Comparison of ENCODE assay signal across 18 mouse cellular contexts in genomic region chr17:85628811-85629210, GRCm38 (mm10). TPM values are rescaled to one million over a fixed set of nuclear protein-coding genes. Genes with fewer than 3 reads are reported as not detected.
A peak's percentile ranks its signal among the peaks of the same experiment; 100 is the strongest.
DNase-seq lines count a peak whose midpoint lies in the region; ATAC-seq lines count a peak whose summit lies in the region.
"Had no signal": no experiment of that assay in that cellular context is flagged by ENCODE, and none has a peak within 500 bp of the region (broad histone marks: within the 10 kb centered on the region; RNA-seq: fewer than 3 reads in every experiment).

No protein-coding gene starts in this region.

- H3K9me3 ChIP-seq in forebrain, embryonic 14.5 days (replicated peaks; ENCODE audit: control insufficient read depth, low read length), result no peaks in the 10 kb centered on the region
- no peaks in the 10 kb centered on the region for H3K9me3 ChIP-seq in midbrain, embryonic 13.5 days
- H3K9me3 ChIP-seq: neural tube, embryonic 13.5 days had no signal

- no peak overlapping the region for H3K4me2 ChIP-seq in forebrain, embryonic 14.5 days (ENCODE audit: low read length)
- H3K4me2 ChIP-seq in midbrain, embryonic 13.5 days (replicated peaks), result no peak overlapping the region
- H3K4me2 ChIP-seq: lung, embryonic 14.5 days; neural tube, embryonic 13.5 days had no signal

- H3K9ac ChIP-seq in forebrain, embryonic 14.5 days (ENCODE audit: low read length), result no peak overlapping the region
- H3K9ac ChIP-seq in midbrain, embryonic 13.5 days (replicated peaks), result no peak overlapping the region
- H3K9ac ChIP-seq: lung, embryonic 14.5 days; neural tube, embryonic 13.5 days had no signal

- no peaks in the 10 kb centered on the region for H3K4me1 ChIP-seq in forebrain, embryonic 14.5 days (ENCODE audit: control insufficient read depth, insufficient read depth, low read length)
- peaks cover 5% of the 10 kb centered on the region; the same call in 1 of the 2 replicates for H3K4me1 ChIP-seq in midbrain, embryonic 13.5 days (replicated peaks)
- H3K4me1 ChIP-seq: neural tube, embryonic 13.5 days had no signal

- DNase-seq in heart, adult 11 months, result peak; percentile 55
- no peak for DNase-seq in heart, adult 8-10 months (ENCODE audit: low spot score)
- peak; percentile 44 for DNase-seq in embryo, embryonic 9.5 days (ENCODE audit: extremely low spot score)
- DNase-seq in forebrain, embryonic 14.5 days (ENCODE audit: low spot score), result peak; percentile 67
- DNase-seq in adrenal gland, adult 18-20 months (ENCODE audit: low spot score in 2 of 2), result no peak
- no peak for DNase-seq in urinary bladder, adult 18-20 months (ENCODE audit: low spot score in 2 of 2)
- DNase-seq in kidney, postnatal 4 days, result no peak
- DNase-seq: cerebellum, postnatal 14 days; gastrocnemius, postnatal 14 days; kidney, postnatal 36 days; liver; lung, embryonic 14.5 days; right cerebral cortex, postnatal 4 days had no signal

- H3K27ac ChIP-seq in forebrain, embryonic 14.5 days (ENCODE audit: low read depth, low read length), result no peak overlapping the region; the same call in 1 of the 2 replicates
- H3K27ac ChIP-seq in midbrain, embryonic 13.5 days, result 0 out of 2 replicates have a peak overlapping the region, but pooled peaks have one; percentile 15
- H3K27ac ChIP-seq: neural tube, embryonic 13.5 days had no signal

- peak; percentile 55; the same call in 1 of the 2 replicates for ATAC-seq in forebrain, embryonic 14.5 days
- peak; percentile 68 for ATAC-seq in midbrain, embryonic 13.5 days
- ATAC-seq: inflammation-experienced regulatory T-cells, adult 6 months had no signal

- peaks cover 37% of the 10 kb centered on the region for H3K27me3 ChIP-seq in forebrain, embryonic 14.5 days (replicated peaks; ENCODE audit: control insufficient read depth, insufficient read depth, low read length)
- peaks cover 91% of the 10 kb centered on the region for H3K27me3 ChIP-seq in midbrain, embryonic 13.5 days

- H3K4me3 ChIP-seq in forebrain, embryonic 14.5 days (ENCODE audit: low read depth, low read length), result no peak overlapping the region
- no peak overlapping the region for H3K4me3 ChIP-seq in midbrain, embryonic 13.5 days (replicated peaks)
- H3K4me3 ChIP-seq: neural tube, embryonic 13.5 days had no signal

- no peaks in the 10 kb centered on the region for H3K36me3 ChIP-seq in forebrain, embryonic 14.5 days (ENCODE audit: control insufficient read depth, insufficient read depth, low read length)
- H3K36me3 ChIP-seq in midbrain, embryonic 13.5 days, result no peaks in the 10 kb centered on the region
- H3K36me3 ChIP-seq: neural tube, embryonic 13.5 days had no signal

- whole genome bisulfite sequencing in forebrain, embryonic 14.5 days, result 7% methylated on average over 8 of the region's 8 CpGs
- WGBS in midbrain, embryonic 13.5 days, result 16% methylated on average over 8 of the region's 8 CpGs

RNA-seq across cellular contexts. Expression of gene Six3, which starts 15.4 kb away (rescaled TPM):
- total RNA-seq in heart, adult 8-10 months (2022), result not detected
- polyA plus RNA-seq in forebrain, embryonic 14.5 days (2014; fragmentation: Nextera tagmentation; extraction: Ambion mirVana), result 11.3 and 15.0 TPM in 2 replicates
- polyA plus RNA-seq in midbrain, embryonic 13.5 days (2015; fragmentation: Nextera tagmentation; extraction: Ambion mirVana), result 15.6 and 21.9 TPM in 2 replicates
- not detected for total RNA-seq in adrenal gland, adult 18-20 months (2021)
- total RNA-seq: gastrocnemius, postnatal 14 days; megakaryocyte progenitor cell, adult 5-6 weeks had no signal
- polyA plus RNA-seq: heart, embryonic 14.5 days; lung, embryonic 14.5 days; neural tube, embryonic 13.5 days had no signal

RNA-seq across cellular contexts. Expression of gene Six2, which starts 59.3 kb away (rescaled TPM):
- total RNA-seq in heart, adult 8-10 months (2022), result under 1 TPM; 0.23 to 0.38 (median 0.26) TPM
- polyA plus RNA-seq in forebrain, embryonic 14.5 days (2014; fragmentation: Nextera tagmentation; extraction: Ambion mirVana), result 0.23 TPM in 2 replicates
- 0.30 and 0.31 TPM in 2 replicates for polyA plus RNA-seq in midbrain, embryonic 13.5 days (2015; fragmentation: Nextera tagmentation; extraction: Ambion mirVana)
- not detected for total RNA-seq in adrenal gland, adult 18-20 months (2021)
- total RNA-seq: megakaryocyte progenitor cell, adult 5-6 weeks had no signal
- polyA plus RNA-seq: inflammation-experienced regulatory T-cells, adult 6 months; lung, embryonic 14.5 days; neural tube, embryonic 13.5 days had no signal

Comparison
In these comparisons a context has a peak if more than half of its experiments do, and no peak if none do; other contexts are left out.
1. DNase-seq: peak in heart, adult 11 months (single experiment), embryo, embryonic 9.5 days (single experiment) and forebrain, embryonic 14.5 days (single experiment); none in heart, adult 8-10 months (single experiment), adrenal gland, adult 18-20 months (0 of 2), urinary bladder, adult 18-20 months (0 of 2) and kidney, postnatal 4 days (0 of 2).